Mouse (Mus musculus): ENCODE measurements around the gene Cdkn1b.

GRCm38 (mm10) chr6:134962518-134962893 is 42.3 kb downstream of the Cdkn1b start:
- TF ChIP-seq POLR2A (IDR thresholded peaks at IDR 0.05; ENCODE audit: insufficient read depth, low read depth, low read length), result no peak
- no peak for TF ChIP-seq CTCF (IDR thresholded peaks at IDR 0.05)
- TF ChIP-seq EP300 (IDR thresholded peaks at IDR 0.05; ENCODE audit: insufficient read depth, low read depth, low read length), result no peak

Data from heart, adult 2 months (tissue).